Mouse (Mus musculus): ENCODE measurements around the gene Creb5. TPM values are rescaled to one million over a fixed set of nuclear protein-coding genes. Genes with fewer than 3 reads are reported as not detected.

Creb5 gene
- polyA plus RNA-seq, 1 experiment from 2014 or later = 7.9 TPM

GRCm38 (mm10) chr6:53472751-53473150, 185.7 kb downstream of the Creb5 start:
- no peaks in the 10 kb centered on the region for H3K27me3 ChIP-seq
- H3K9ac ChIP-seq = no peak overlapping the region
- H3K4me1 ChIP-seq = peaks cover 5% of the 10 kb centered on the region; the same call in 1 of the 2 replicates
- H3K4me3 ChIP-seq = no peak overlapping the region
- no peak for ATAC-seq (ENCODE audit: low FRiP score)
- no peak overlapping the region for H3K27ac ChIP-seq
- H3K9me3 ChIP-seq (replicated peaks) = no peaks in the 10 kb centered on the region
- H3K36me3 ChIP-seq = no peaks in the 10 kb centered on the region
- WGBS = 75% methylated on average over 7 of the region's 7 CpGs
- H3K4me2 ChIP-seq (replicated peaks) = no peak overlapping the region

- WGBS = 91% methylated on average over 5 of the region's 5 CpGs
- no peak for ATAC-seq (ENCODE audit: low FRiP score)
- H3K27ac ChIP-seq = no peak overlapping the region
- H3K4me3 ChIP-seq = no peak overlapping the region
- no peaks in the 10 kb centered on the region for H3K27me3 ChIP-seq
- H3K9me3 ChIP-seq (replicated peaks) = no peaks in the 10 kb centered on the region
- H3K36me3 ChIP-seq = no peaks in the 10 kb centered on the region
- no peak overlapping the region for H3K9ac ChIP-seq
- H3K4me2 ChIP-seq (replicated peaks) = no peak overlapping the region
- no peaks in the 10 kb centered on the region for H3K4me1 ChIP-seq
These were observed 190.4 kb downstream of the Creb5 start for GRCm38 (mm10) chr6:53477501-53477900.

DNA sequence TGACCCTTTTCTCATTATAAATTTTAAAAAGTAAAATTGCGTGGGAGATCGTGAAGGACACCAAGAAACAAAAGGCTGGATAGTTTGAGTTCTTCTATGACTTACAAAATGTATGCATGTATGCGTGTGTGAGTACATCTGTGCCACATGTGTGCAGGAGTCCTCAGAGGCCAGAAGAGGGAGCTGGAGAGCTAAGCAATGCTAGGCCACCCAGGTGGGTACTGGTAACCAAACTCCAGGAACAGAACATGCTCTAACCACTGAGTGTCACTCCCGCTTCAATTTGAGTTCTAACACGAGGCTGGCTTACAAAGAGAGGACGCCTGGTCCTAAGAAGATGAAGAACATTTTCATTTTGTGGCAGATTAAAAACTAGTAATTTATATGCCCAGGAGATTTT, 203.8 kb downstream of the Creb5 start:
- Histone ChIP-seq H3K9me3 (replicated peaks) (no peaks in the 10 kb centered on the region), H3K27me3 (no peaks in the 10 kb centered on the region), H3K4me2 (replicated peaks) (no peak overlapping the region), H3K36me3 (no peaks in the 10 kb centered on the region), H3K4me1 (0 out of 2 replicates have a peak, but pooled peaks cover under 1% of the 10 kb centered on the region), H3K4me3 (no peak overlapping the region), H3K9ac (no peak overlapping the region), H3K27ac (no peak overlapping the region)
- no peak for ATAC-seq (ENCODE audit: low FRiP score)
- WGBS = 94% methylated on average over 6 of the region's 6 CpGs

DNA sequence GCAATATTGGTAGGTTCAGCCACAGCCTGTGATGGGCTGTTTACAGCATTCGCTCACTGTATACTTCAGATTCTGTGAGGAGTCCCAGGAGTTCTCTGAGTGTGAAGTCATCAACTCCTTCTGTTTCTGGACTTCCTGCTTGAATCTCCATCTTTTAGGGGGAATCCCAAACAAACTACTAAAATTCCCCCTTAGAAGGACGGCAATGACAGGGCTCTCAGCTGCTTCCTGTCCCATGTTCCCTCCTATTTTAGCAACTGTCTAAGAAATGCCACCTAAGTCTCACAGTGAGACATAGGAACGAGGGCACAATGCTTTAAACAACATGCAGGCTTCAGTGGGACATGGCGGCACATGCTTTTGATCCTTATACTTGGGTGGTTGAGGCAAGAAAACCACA, 204.3 kb downstream of the Creb5 start:
- Histone ChIP-seq H3K4me3 (no peak overlapping the region), H3K4me2 (replicated peaks) (no peak overlapping the region), H3K27me3 (no peaks in the 10 kb centered on the region), H3K9me3 (replicated peaks) (no peaks in the 10 kb centered on the region), H3K27ac (no peak overlapping the region), H3K4me1 (0 out of 2 replicates have a peak, but pooled peaks cover 2% of the 10 kb centered on the region), H3K36me3 (no peaks in the 10 kb centered on the region), H3K9ac (no peak overlapping the region)
- 97% methylated on average over 4 of the region's 4 CpGs for WGBS
- no peak for ATAC-seq (ENCODE audit: low FRiP score)

- no peak for ATAC-seq (ENCODE audit: low FRiP score)
- Histone ChIP-seq H3K27me3 (no peaks in the 10 kb centered on the region), H3K4me1 (0 out of 2 replicates have a peak, but pooled peaks cover 2% of the 10 kb centered on the region), H3K27ac (no peak overlapping the region), H3K9ac (no peak overlapping the region), H3K4me3 (no peak overlapping the region), H3K36me3 (no peaks in the 10 kb centered on the region), H3K4me2 (replicated peaks) (no peak overlapping the region), H3K9me3 (replicated peaks) (no peaks in the 10 kb centered on the region)
- WGBS = 64% methylated on average over 5 of the region's 5 CpGs
These were observed 206.8 kb downstream of the Creb5 start for GRCm38 (mm10) chr6:53493864-53494263.

DNA sequence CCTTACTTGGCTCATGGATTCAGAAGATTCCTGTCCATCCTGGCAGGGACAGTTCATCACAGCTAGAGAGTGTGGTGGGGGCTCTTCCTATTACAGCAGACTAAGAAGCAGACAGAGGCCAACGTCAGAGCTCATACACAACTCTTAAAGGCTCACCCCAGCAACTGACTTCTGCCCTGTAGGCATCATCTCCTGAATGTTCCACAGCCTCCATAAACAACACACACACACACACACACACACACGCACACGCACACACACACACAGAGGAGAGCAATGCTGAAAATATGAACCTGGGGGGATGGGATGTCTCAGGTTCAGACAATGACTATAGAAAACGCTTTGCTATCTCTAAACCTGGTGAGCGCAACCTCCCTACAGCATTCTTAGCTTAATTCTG, 208.6 kb downstream of the Creb5 start:
- Histone ChIP-seq H3K36me3 (no peaks in the 10 kb centered on the region), H3K4me3 (no peak overlapping the region), H3K9me3 (replicated peaks) (no peaks in the 10 kb centered on the region), H3K27me3 (no peaks in the 10 kb centered on the region), H3K4me2 (replicated peaks) (no peak overlapping the region), H3K4me1 (0 out of 2 replicates have a peak, but pooled peaks cover 2% of the 10 kb centered on the region), H3K27ac (no peak overlapping the region), H3K9ac (no peak overlapping the region)
- ATAC-seq (ENCODE audit: low FRiP score) = no peak
- 84% methylated on average over 5 of the region's 5 CpGs for WGBS

DNA sequence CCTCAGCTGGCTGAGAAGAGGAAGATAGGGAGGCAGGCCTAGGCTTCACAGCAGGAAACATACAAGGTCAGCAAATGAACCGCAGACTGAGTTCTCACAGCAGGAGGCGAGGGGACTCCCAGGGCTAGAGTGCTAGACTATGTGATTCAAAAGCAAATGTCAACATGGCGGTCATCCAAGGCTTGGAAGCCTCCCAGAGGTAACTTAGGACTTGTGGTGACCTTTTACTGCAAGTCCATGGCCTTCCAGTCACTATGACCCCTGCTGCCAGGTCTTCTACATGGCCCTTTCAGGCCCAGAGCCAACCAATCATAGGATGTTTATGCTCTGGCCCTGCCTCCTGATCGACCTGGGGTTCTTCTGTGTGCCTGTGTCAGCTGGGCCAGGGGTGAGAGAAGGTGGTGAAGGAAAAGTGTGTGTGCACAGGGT, 209.3 kb downstream of the Creb5 start:
- no peak overlapping the region for H3K4me3 ChIP-seq
- H3K9ac ChIP-seq = no peak overlapping the region
- no peak overlapping the region for H3K4me2 ChIP-seq (replicated peaks)
- 65% methylated on average over 4 of the region's 4 CpGs for WGBS
- ATAC-seq (ENCODE audit: low FRiP score) = no peak
- no peaks in the 10 kb centered on the region for H3K9me3 ChIP-seq (replicated peaks)
- no peaks in the 10 kb centered on the region for H3K27me3 ChIP-seq
- H3K4me1 ChIP-seq = 0 out of 2 replicates have a peak, but pooled peaks cover 2% of the 10 kb centered on the region
- no peaks in the 10 kb centered on the region for H3K36me3 ChIP-seq
- no peak overlapping the region for H3K27ac ChIP-seq

GRCm38 (mm10) chr6:53497904-53498536, 210.9 kb downstream of the Creb5 start:
- Histone ChIP-seq H3K36me3 (no peaks in the 10 kb centered on the region), H3K27me3 (no peaks in the 10 kb centered on the region), H3K9ac (no peak overlapping the region), H3K4me1 (0 out of 2 replicates have a peak, but pooled peaks cover 2% of the 10 kb centered on the region), H3K4me2 (replicated peaks) (no peak overlapping the region), H3K27ac (no peak overlapping the region), H3K4me3 (no peak overlapping the region), H3K9me3 (replicated peaks) (no peaks in the 10 kb centered on the region)
- ATAC-seq (ENCODE audit: low FRiP score) = no peak
- 86% methylated on average over 10 of the region's 10 CpGs for WGBS

GRCm38 (mm10) chr6:53499621-53500295, 212.7 kb downstream of the Creb5 start:
- no peak overlapping the region for H3K27ac ChIP-seq
- WGBS = 82% methylated on average over 8 of the region's 8 CpGs
- H3K4me1 ChIP-seq = 0 out of 2 replicates have a peak, but pooled peaks cover 2% of the 10 kb centered on the region
- H3K27me3 ChIP-seq = no peaks in the 10 kb centered on the region
- no peak overlapping the region for H3K4me3 ChIP-seq
- H3K9me3 ChIP-seq (replicated peaks) = no peaks in the 10 kb centered on the region
- H3K4me2 ChIP-seq (replicated peaks) = no peak overlapping the region
- no peaks in the 10 kb centered on the region for H3K36me3 ChIP-seq
- no peak overlapping the region for H3K9ac ChIP-seq
- no peak for ATAC-seq (ENCODE audit: low FRiP score)

DNA sequence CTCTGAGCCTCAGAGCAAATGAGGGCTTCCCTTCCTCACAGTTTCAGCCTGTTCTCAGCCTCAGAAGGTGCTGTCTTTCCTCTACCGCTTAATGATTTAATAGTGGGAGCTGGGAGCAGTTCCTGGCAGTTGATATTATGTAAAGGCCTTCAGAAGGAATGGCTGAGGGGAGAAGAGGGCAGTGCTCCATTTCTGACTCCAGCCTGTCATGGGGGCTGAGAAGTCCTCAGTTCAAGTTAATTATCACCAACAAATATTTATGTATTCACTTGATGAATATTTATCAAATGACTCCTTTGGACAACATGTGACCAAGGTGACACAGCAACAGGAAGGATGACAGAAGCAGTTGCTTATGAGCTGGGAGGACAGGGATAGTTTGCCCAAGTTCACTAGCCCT, 214.2 kb downstream of the Creb5 start:
- H3K4me3 ChIP-seq = no peak overlapping the region
- H3K36me3 ChIP-seq = no peaks in the 10 kb centered on the region
- H3K4me2 ChIP-seq (replicated peaks) = no peak overlapping the region
- no peaks in the 10 kb centered on the region for H3K27me3 ChIP-seq
- no peak overlapping the region for H3K27ac ChIP-seq
- WGBS = 86% methylated on average over 1 of the region's 1 CpGs
- no peaks in the 10 kb centered on the region for H3K9me3 ChIP-seq (replicated peaks)
- no peaks in the 10 kb centered on the region for H3K4me1 ChIP-seq
- no peak overlapping the region for H3K9ac ChIP-seq
- ATAC-seq (ENCODE audit: low FRiP score) = no peak

DNA sequence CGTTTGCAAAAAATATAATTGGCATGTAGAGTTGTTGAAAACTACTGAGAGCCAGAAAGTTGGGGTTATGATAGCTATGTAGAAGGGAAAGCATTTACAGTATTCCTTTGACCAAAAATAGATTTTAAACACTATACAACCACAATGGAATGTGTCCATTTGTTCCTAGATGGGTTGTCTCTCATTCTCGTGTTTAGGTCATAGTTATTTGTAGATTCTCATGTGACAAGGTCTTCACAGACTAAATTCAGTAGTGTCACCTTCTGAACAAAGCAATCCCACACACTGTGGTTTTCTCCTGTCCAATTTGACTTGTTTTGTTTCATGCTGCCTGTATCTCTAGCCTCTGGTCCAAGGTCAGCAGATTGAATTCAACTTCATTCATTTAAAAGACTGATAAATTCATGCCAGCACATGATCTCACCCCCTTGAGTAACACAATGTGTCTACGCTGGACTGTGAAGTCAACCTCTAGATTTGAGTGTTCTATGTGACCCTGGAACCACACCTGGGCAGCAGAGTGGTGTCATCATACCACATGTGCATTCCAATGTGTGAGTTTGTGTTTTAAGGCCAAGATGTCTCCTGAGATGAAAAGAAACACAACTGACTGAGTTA, 220.0 kb downstream of the Creb5 start:
- Histone ChIP-seq H3K9ac (no peak overlapping the region), H3K4me2 (replicated peaks) (no peak overlapping the region), H3K9me3 (replicated peaks) (no peaks in the 10 kb centered on the region), H3K4me3 (no peak overlapping the region), H3K27ac (no peak overlapping the region), H3K27me3 (no peaks in the 10 kb centered on the region), H3K4me1 (no peaks in the 10 kb centered on the region), H3K36me3 (no peaks in the 10 kb centered on the region)
- ATAC-seq (ENCODE audit: low FRiP score) = no peak
- 85% methylated on average over 3 of the region's 3 CpGs for WGBS

GRCm38 (mm10) chr6:53508847-53509494, 221.9 kb downstream of the Creb5 start:
- Histone ChIP-seq H3K4me3 (no peak overlapping the region), H3K4me1 (no peaks in the 10 kb centered on the region), H3K27ac (no peak overlapping the region), H3K4me2 (replicated peaks) (no peak overlapping the region), H3K36me3 (no peaks in the 10 kb centered on the region), H3K9me3 (replicated peaks) (no peaks in the 10 kb centered on the region), H3K9ac (no peak overlapping the region), H3K27me3 (no peaks in the 10 kb centered on the region)
- WGBS = 91% methylated on average over 3 of the region's 3 CpGs
- no peak for ATAC-seq (ENCODE audit: low FRiP score)
